Mouse (Mus musculus): Measurements from ENCODE around the gene Dnah12. TPM values are rescaled to one million over a fixed set of nuclear protein-coding genes. Genes with fewer than 3 reads are reported as not detected.
A peak's percentile ranks its signal among the peaks of the same experiment; 100 is the strongest.
"Not testable (repeated sequence)": the region's sequence is repeated elsewhere in the genome, so short reads cannot be mapped to it uniquely, and the experiment has no call there.

Gene Dnah12
- polyA plus RNA-seq, 2 experiments: 0.01 to 0.03 TPM

- DNase-seq (ENCODE audit: low read depth in 3 of 3, low spot score in 3 of 3) (peak in 1 of 3 experiments; percentile 29), ATAC-seq (ENCODE audit: insufficient read depth) (peak; percentile 77)
- H3K4me2 ChIP-seq (ENCODE audit: low read depth): peak overlapping the region; percentile 73
- peaks cover 16 to 22% of the 10 kb centered on the region in 2 experiments for H3K4me1 ChIP-seq (replicated peaks; ENCODE audit: control insufficient read depth in 2 of 2, insufficient read depth in 2 of 2, low read length in 1 of 2)
- TF ChIP-seq EP300 (IDR thresholded peaks at IDR 0.05; ENCODE audit: low read depth) (no peak), CTCF (IDR thresholded peaks at IDR 0.05; ENCODE audit: low read depth) (peak; percentile 70)
- H3K27ac ChIP-seq: no peak overlapping the region
- H3K27me3 ChIP-seq (ENCODE audit: control insufficient read depth, insufficient read depth, low read length): no peaks in the 10 kb centered on the region
- 22% methylated on average over 12 of the region's 12 CpGs for WGBS (ENCODE audit: insufficient replicate concordance)
- no peaks in the 10 kb centered on the region for H3K9me3 ChIP-seq (ENCODE audit: control insufficient read depth, low read length)
- peak overlapping the region; percentile 20 to 36; a peak in 3 of 4 replicates for H3K4me3 ChIP-seq (ENCODE audit: insufficient read depth in 1 of 2, low read depth in 2 of 2, low read length in 2 of 2)
- H3K36me3 ChIP-seq (replicated peaks; ENCODE audit: control insufficient read depth, insufficient read depth, low read depth): no peaks in the 10 kb centered on the region
- peak overlapping the region; percentile 42 for H3K9ac ChIP-seq (replicated peaks)
Measured at GRCm38 (mm10) chr14:26675371-26675770, 17.7 kb upstream of the Dnah12 start.

- no peaks in the 10 kb centered on the region for H3K9me3 ChIP-seq (ENCODE audit: control insufficient read depth, low read length)
- WGBS (ENCODE audit: insufficient replicate concordance): 31% methylated on average over 5 of the region's 5 CpGs
- H3K9ac ChIP-seq (replicated peaks): peak overlapping the region; percentile 42
- DNase-seq (ENCODE audit: low read depth in 3 of 3, low spot score in 3 of 3) (peak in 2 of 3 experiments; percentile 44 to 52), ATAC-seq (ENCODE audit: insufficient read depth) (peak; percentile 81)
- no peaks in the 10 kb centered on the region for H3K36me3 ChIP-seq (replicated peaks; ENCODE audit: control insufficient read depth, insufficient read depth, low read depth)
- no peak overlapping the region for H3K27ac ChIP-seq
- H3K4me3 ChIP-seq (ENCODE audit: insufficient read depth in 1 of 2, low read depth in 2 of 2, low read length in 2 of 2): peak overlapping the region; percentile 20 to 36; a peak in 3 of 4 replicates
- no peak for TF ChIP-seq EP300 (IDR thresholded peaks at IDR 0.05; ENCODE audit: low read depth)
- TF ChIP-seq CTCF (IDR thresholded peaks at IDR 0.05; ENCODE audit: low read depth): no peak
- no peaks in the 10 kb centered on the region for H3K27me3 ChIP-seq (ENCODE audit: control insufficient read depth, insufficient read depth, low read length)
- peak overlapping the region; percentile 73 for H3K4me2 ChIP-seq (ENCODE audit: low read depth)
- peaks cover 13 to 22% of the 10 kb centered on the region in 2 experiments for H3K4me1 ChIP-seq (replicated peaks; ENCODE audit: control insufficient read depth in 2 of 2, insufficient read depth in 2 of 2, low read length in 1 of 2)
Measured at GRCm38 (mm10) chr14:26675791-26676190, 17.3 kb upstream of the Dnah12 start.

- H3K4me1 ChIP-seq (replicated peaks; ENCODE audit: control insufficient read depth in 2 of 2, insufficient read depth in 2 of 2, low read length in 1 of 2): no peaks in the 10 kb centered on the region
- H3K27ac ChIP-seq: no peak overlapping the region
- H3K27me3 ChIP-seq (ENCODE audit: control insufficient read depth, insufficient read depth, low read length): no peaks in the 10 kb centered on the region
- no peak for TF ChIP-seq EP300 (IDR thresholded peaks at IDR 0.05; ENCODE audit: low read depth)
- TF ChIP-seq CTCF (IDR thresholded peaks at IDR 0.05; ENCODE audit: low read depth): no peak
- no peaks in the 10 kb centered on the region for H3K9me3 ChIP-seq (ENCODE audit: control insufficient read depth, low read length)
- no peaks in the 10 kb centered on the region for H3K36me3 ChIP-seq (replicated peaks; ENCODE audit: control insufficient read depth, insufficient read depth, low read depth)
- no peak overlapping the region for H3K9ac ChIP-seq (replicated peaks)
- 45% methylated on average over 2 of the region's 2 CpGs for WGBS (ENCODE audit: insufficient replicate concordance)
- no peak for DNase-seq (ENCODE audit: low read depth in 3 of 3, low spot score in 3 of 3)
- H3K4me3 ChIP-seq (ENCODE audit: insufficient read depth in 1 of 2, low read depth in 2 of 2, low read length in 2 of 2): no peak overlapping the region
- no peak overlapping the region for H3K4me2 ChIP-seq (ENCODE audit: low read depth)
- no peak for ATAC-seq (ENCODE audit: insufficient read depth)
Measured at GRCm38 (mm10) chr14:26690727-26691126, 2.3 kb upstream of the Dnah12 start.

- no peak overlapping the region for H3K4me3 ChIP-seq (ENCODE audit: insufficient read depth in 1 of 2, low read depth in 2 of 2, low read length in 2 of 2)
- H3K9me3 ChIP-seq (ENCODE audit: control insufficient read depth, low read length): no peaks in the 10 kb centered on the region
- TF ChIP-seq EP300 (IDR thresholded peaks at IDR 0.05; ENCODE audit: low read depth): no peak
- TF ChIP-seq CTCF (IDR thresholded peaks at IDR 0.05; ENCODE audit: low read depth): no peak
- no peaks in the 10 kb centered on the region for H3K4me1 ChIP-seq (replicated peaks; ENCODE audit: control insufficient read depth in 2 of 2, insufficient read depth in 2 of 2, low read length in 1 of 2)
- no peak for ATAC-seq (ENCODE audit: insufficient read depth)
- H3K27ac ChIP-seq: no peak overlapping the region
- no peak for DNase-seq (ENCODE audit: low read depth in 3 of 3, low spot score in 3 of 3)
- no peak overlapping the region for H3K4me2 ChIP-seq (ENCODE audit: low read depth)
- H3K27me3 ChIP-seq (ENCODE audit: control insufficient read depth, insufficient read depth, low read length): no peaks in the 10 kb centered on the region
- H3K9ac ChIP-seq (replicated peaks): no peak overlapping the region
- WGBS (ENCODE audit: insufficient replicate concordance): 52% methylated on average over 2 of the region's 2 CpGs
- no peaks in the 10 kb centered on the region for H3K36me3 ChIP-seq (replicated peaks; ENCODE audit: control insufficient read depth, insufficient read depth, low read depth)
Measured at GRCm38 (mm10) chr14:26691363-26691762, 1.7 kb upstream of the Dnah12 start.

GRCm38 (mm10) chr14:26697912-26698311, 4.8 kb downstream of the Dnah12 start:
- no peak overlapping the region for H3K27ac ChIP-seq
- H3K27me3 ChIP-seq (ENCODE audit: control insufficient read depth, insufficient read depth, low read length): no peaks in the 10 kb centered on the region
- H3K4me1 ChIP-seq (replicated peaks; ENCODE audit: control insufficient read depth in 2 of 2, insufficient read depth in 2 of 2, low read length in 1 of 2): no peaks in the 10 kb centered on the region
- H3K9ac ChIP-seq (replicated peaks): no peak overlapping the region
- no peak overlapping the region for H3K4me3 ChIP-seq (ENCODE audit: insufficient read depth in 1 of 2, low read depth in 2 of 2, low read length in 2 of 2)
- H3K36me3 ChIP-seq (replicated peaks; ENCODE audit: control insufficient read depth, insufficient read depth, low read depth): no peaks in the 10 kb centered on the region
- H3K4me2 ChIP-seq (ENCODE audit: low read depth): no peak overlapping the region
- DNase-seq (ENCODE audit: low read depth in 3 of 3, low spot score in 3 of 3): peak in 1 of 3 experiments; percentile 4
- ATAC-seq (ENCODE audit: insufficient read depth): no peak
- H3K9me3 ChIP-seq (ENCODE audit: control insufficient read depth, low read length): no peaks in the 10 kb centered on the region
- TF ChIP-seq CTCF (IDR thresholded peaks at IDR 0.05; ENCODE audit: low read depth) (peak; percentile 47), EP300 (IDR thresholded peaks at IDR 0.05; ENCODE audit: low read depth) (no peak)

- H3K4me2 ChIP-seq (ENCODE audit: low read depth); H3K9me3 ChIP-seq (ENCODE audit: control insufficient read depth, low read length); H3K4me3 ChIP-seq (ENCODE audit: insufficient read depth in 1 of 2, low read depth in 2 of 2, low read length in 2 of 2); H3K9ac ChIP-seq (replicated peaks); H3K27me3 ChIP-seq (ENCODE audit: control insufficient read depth, insufficient read depth, low read length); ATAC-seq (ENCODE audit: insufficient read depth); H3K36me3 ChIP-seq (replicated peaks; ENCODE audit: control insufficient read depth, insufficient read depth, low read depth); H3K27ac ChIP-seq; H3K4me1 ChIP-seq (replicated peaks; ENCODE audit: control insufficient read depth in 2 of 2, insufficient read depth in 2 of 2, low read length in 1 of 2); DNase-seq (ENCODE audit: low read depth in 3 of 3, low spot score in 3 of 3): not testable (repeated sequence)
- WGBS (ENCODE audit: insufficient replicate concordance): 75% methylated on average over 5 of the region's 5 CpGs
Measured at GRCm38 (mm10) chr14:26705246-26705645, 12.2 kb downstream of the Dnah12 start.

- not testable (repeated sequence) for H3K4me1 ChIP-seq (replicated peaks; ENCODE audit: control insufficient read depth in 2 of 2, insufficient read depth in 2 of 2, low read length in 1 of 2); H3K9me3 ChIP-seq (ENCODE audit: control insufficient read depth, low read length); H3K4me3 ChIP-seq (ENCODE audit: insufficient read depth in 1 of 2, low read depth in 2 of 2, low read length in 2 of 2); DNase-seq (ENCODE audit: low read depth in 3 of 3, low spot score in 3 of 3); H3K27ac ChIP-seq; H3K27me3 ChIP-seq (ENCODE audit: control insufficient read depth, insufficient read depth, low read length); H3K4me2 ChIP-seq (ENCODE audit: low read depth); H3K9ac ChIP-seq (replicated peaks); ATAC-seq (ENCODE audit: insufficient read depth); H3K36me3 ChIP-seq (replicated peaks; ENCODE audit: control insufficient read depth, insufficient read depth, low read depth)
- WGBS (ENCODE audit: insufficient replicate concordance): 14% methylated on average over 2 of the region's 2 CpGs
Measured at GRCm38 (mm10) chr14:26719696-26720095, 26.6 kb downstream of the Dnah12 start.
